Mouse (Mus musculus): ENCODE results near the gene Bcas2. TPM values are rescaled to one million over a fixed set of nuclear protein-coding genes. Genes with fewer than 3 reads are reported as not detected.

Bcas2 gene
- 202 and 203 TPM in 2 replicates for polyA plus RNA-seq (2015; fragmentation: Nextera tagmentation; extraction: Ambion mirVana)

DNA sequence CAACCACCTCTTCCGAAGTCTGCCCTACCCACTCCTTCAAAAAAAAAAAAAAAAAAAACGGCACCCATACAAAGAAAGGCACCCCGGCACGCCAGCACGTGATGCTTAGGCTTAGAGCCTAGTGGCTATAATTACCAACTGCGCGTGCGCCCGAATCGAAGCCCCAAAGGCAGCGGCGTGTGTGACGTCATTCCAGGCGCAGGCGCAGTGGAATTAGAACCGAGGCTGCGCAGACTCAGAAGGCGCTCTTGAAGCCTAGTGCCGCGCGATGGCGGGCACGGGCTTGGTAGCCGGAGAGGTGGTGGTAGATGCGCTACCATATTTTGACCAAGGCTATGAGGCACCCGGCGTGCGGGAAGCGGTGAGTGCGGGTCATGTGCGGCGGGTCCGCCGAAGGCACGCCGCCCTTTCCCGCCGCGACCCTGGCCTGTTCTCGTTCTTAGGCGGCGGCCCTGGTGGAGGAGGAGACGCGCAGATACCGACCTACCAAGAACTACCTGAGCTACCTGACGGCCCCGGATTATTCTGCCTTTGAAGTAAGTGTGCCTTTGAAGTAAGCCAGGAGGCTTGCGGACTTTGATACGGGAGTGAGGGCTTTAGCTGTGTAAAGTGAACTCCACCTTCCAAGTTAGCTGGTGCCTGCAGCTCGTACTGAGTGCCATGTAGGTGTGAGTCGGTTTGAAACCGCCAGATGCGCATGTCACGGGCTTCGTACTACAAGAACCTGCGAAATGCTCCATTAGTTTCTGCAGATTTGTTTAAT, at the start of gene Bcas2:
Bcas2 (plus strand) TSS at position 151 of the 763 bp plus-strand sequence.
- Histone ChIP-seq H3K4me3 (peak within 1 kb of the TSS; percentile 88), H3K4me2 (peak within 1 kb of the TSS; percentile 71), H3K4me1 (replicated peaks) (peaks cover 13% of the 10 kb centered on the region), H3K9ac (peak within 1 kb of the TSS; percentile 84), H3K36me3 (peaks cover 22% of the 10 kb centered on the region), H3K9me3 (no peaks in the 10 kb centered on the region), H3K27me3 (no peaks in the 10 kb centered on the region), H3K27ac (replicated peaks) (peak within 1 kb of the TSS; percentile 85)
- ATAC-seq (ENCODE audit: low FRiP score, low read depth), result peak; percentile 98
- under 1% methylated on average over 56 of the region's 56 CpGs for WGBS

DNA sequence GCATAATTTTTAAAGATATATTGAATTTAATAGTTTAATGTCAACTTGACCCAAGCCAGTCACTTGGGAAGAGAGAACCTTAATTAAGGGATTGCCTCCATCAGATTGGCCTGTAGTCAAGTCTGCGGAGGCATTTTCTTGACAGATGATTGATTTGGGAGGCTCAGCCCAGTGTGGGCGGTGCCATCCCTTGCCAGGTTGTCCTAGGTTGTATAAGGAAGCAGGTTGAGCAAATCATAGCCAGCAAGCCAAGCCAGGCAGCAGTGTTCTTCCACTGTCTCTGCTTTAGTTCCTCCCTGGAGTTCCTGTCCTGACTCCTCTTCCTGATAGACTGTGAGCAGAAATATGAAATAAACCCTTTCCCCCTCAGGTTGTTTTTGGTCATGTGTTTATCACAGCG, 47.8 kb upstream of the Bcas2 start:
- 89% methylated on average over 3 of the region's 3 CpGs for WGBS
- Histone ChIP-seq H3K27me3 (no peaks in the 10 kb centered on the region), H3K9ac (no peak overlapping the region), H3K4me3 (no peak overlapping the region), H3K9me3 (no peaks in the 10 kb centered on the region), H3K36me3 (no peaks in the 10 kb centered on the region), H3K4me1 (replicated peaks) (no peaks in the 10 kb centered on the region; the same call in 1 of the 2 replicates), H3K27ac (replicated peaks) (no peak overlapping the region), H3K4me2 (no peak overlapping the region)
- no peak for ATAC-seq (ENCODE audit: low FRiP score, low read depth)

DNA sequence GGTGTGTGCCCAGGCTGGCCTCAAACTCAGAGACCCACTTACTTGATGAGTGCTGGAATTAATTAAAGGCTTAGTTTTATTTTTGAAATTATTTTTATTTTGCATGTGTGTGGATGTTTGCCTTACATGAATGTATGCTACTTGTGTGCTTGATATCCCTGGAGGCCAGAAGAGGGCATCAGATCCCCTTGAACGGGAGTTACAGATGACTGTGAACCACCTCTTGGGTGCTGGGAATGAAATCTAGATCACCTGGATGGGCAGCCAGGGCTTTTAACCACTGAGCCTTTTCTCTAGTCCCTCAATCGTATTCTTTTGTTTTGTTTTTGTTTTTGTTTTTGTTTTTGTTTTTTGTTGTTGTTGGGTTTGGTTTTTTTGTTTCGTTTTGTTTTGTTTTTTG, 45.3 kb upstream of the Bcas2 start:
- Histone ChIP-seq H3K9ac (no peak overlapping the region), H3K36me3 (no peaks in the 10 kb centered on the region), H3K4me1 (replicated peaks) (peaks cover 7% of the 10 kb centered on the region), H3K4me3 (no peak overlapping the region), H3K9me3 (no peaks in the 10 kb centered on the region), H3K27me3 (peaks cover 6% of the 10 kb centered on the region; the same call in 1 of the 2 replicates), H3K4me2 (no peak overlapping the region), H3K27ac (replicated peaks) (no peak overlapping the region)
- no peak for ATAC-seq (ENCODE audit: low FRiP score, low read depth)
- 96% methylated on average over 3 of the region's 3 CpGs for WGBS

DNA sequence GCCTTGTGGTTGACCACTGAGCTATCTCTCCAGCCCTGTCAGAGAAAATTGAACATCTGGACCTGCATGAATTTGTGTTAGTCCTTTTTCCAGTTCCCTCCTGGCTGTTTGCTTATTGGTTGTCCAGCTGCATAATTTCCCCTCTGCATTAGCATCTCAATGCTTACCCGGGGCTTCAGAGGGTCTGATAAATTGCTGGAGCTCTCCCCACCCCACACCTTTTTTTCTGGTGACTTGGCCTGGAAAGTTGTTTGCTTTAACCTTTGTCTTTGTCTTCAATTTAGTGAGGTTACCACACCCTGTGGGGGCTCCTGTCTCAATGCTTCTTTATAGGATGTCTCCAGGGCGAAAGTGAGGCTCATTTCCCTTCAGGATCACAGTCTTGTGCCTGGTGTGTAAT, 44.3 kb upstream of the Bcas2 start:
- no peak for ATAC-seq (ENCODE audit: low FRiP score, low read depth)
- 8% methylated on average over 2 of the region's 2 CpGs for WGBS

GRCm38 (mm10) chr3:103127721-103128120, 43.7 kb upstream of the Bcas2 start:
- H3K4me1 ChIP-seq (replicated peaks), result peaks cover 7% of the 10 kb centered on the region
- H3K4me3 ChIP-seq, result no peak overlapping the region
- H3K27ac ChIP-seq (replicated peaks), result no peak overlapping the region
- H3K4me2 ChIP-seq, result no peak overlapping the region
- ATAC-seq (ENCODE audit: low FRiP score, low read depth), result no peak
- no peaks in the 10 kb centered on the region for H3K36me3 ChIP-seq
- peaks cover 6% of the 10 kb centered on the region; the same call in 1 of the 2 replicates for H3K27me3 ChIP-seq
- no peak overlapping the region for H3K9ac ChIP-seq
- 68% methylated on average over 5 of the region's 5 CpGs for WGBS
- H3K9me3 ChIP-seq, result no peaks in the 10 kb centered on the region

More for the DNA sequence above, 44.3 kb upstream of the Bcas2 start:
- Histone ChIP-seq H3K4me2 (no peak overlapping the region), H3K4me3 (no peak overlapping the region), H3K36me3 (no peaks in the 10 kb centered on the region), H3K9me3 (no peaks in the 10 kb centered on the region), H3K4me1 (replicated peaks) (peaks cover 7% of the 10 kb centered on the region), H3K9ac (no peak overlapping the region), H3K27me3 (peaks cover 6% of the 10 kb centered on the region; the same call in 1 of the 2 replicates), H3K27ac (replicated peaks) (no peak overlapping the region)

- H3K9ac ChIP-seq, result no peak overlapping the region
- 43% methylated on average over 4 of the region's 4 CpGs for WGBS
- H3K4me3 ChIP-seq, result no peak overlapping the region
- ATAC-seq (ENCODE audit: low FRiP score, low read depth), result no peak
- H3K27ac ChIP-seq (replicated peaks), result no peak overlapping the region
- peaks cover 6% of the 10 kb centered on the region; the same call in 1 of the 2 replicates for H3K27me3 ChIP-seq
- no peaks in the 10 kb centered on the region for H3K36me3 ChIP-seq
- H3K4me2 ChIP-seq, result no peak overlapping the region
- H3K4me1 ChIP-seq (replicated peaks), result peaks cover 7% of the 10 kb centered on the region
- no peaks in the 10 kb centered on the region for H3K9me3 ChIP-seq
Measured at GRCm38 (mm10) chr3:103128251-103128650, 43.2 kb upstream of the Bcas2 start.

DNA sequence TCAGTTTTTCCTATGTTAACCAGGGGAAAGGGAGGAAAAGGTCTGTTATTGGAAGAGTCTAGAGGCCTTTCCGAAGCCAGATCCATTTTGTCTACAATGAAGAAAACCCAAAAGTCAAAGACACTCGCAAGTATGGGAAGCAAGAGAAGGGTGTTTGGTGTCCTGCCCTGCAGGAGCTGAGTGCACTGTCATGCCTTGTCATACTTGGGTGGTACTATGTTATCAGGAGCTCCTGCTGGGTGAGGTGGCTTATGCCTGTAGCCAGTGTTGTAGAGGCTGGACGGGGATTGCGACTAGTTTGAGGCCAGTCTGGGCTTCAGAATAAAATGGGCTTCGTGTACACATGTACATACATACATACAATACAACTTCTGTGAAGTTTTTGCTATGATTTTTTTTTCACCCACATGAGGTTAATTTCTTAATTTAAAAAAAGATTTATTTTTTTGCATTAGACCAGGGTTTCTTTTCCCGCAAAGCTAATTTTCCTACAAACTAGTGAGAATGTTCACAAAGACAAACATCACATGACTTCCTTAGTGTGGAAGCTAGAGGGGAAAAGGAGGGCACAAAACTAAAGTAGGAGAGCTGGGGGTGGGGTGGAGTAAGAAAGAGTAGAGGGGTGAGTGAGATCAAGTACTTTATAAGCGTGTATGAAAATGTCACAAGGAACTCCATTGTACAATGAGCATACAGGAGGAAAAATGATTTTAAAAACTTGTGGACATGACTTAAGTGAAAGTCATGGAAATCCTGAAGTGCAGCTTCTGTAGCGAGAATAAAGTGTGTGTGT, 41.9 kb upstream of the Bcas2 start:
- H3K4me2 ChIP-seq, result no peak overlapping the region
- no peak overlapping the region for H3K4me3 ChIP-seq
- ATAC-seq (ENCODE audit: low FRiP score, low read depth), result no peak
- H3K9me3 ChIP-seq, result no peaks in the 10 kb centered on the region
- H3K36me3 ChIP-seq, result no peaks in the 10 kb centered on the region
- H3K27ac ChIP-seq (replicated peaks), result no peak overlapping the region
- no peak overlapping the region for H3K9ac ChIP-seq
- 83% methylated on average over 8 of the region's 8 CpGs for WGBS
- peaks cover 7% of the 10 kb centered on the region for H3K4me1 ChIP-seq (replicated peaks)
- H3K27me3 ChIP-seq, result peaks cover 6% of the 10 kb centered on the region; the same call in 1 of the 2 replicates

- Histone ChIP-seq H3K27ac (replicated peaks) (peak overlapping the region; percentile 45; the same call in 1 of the 2 replicates), H3K9ac (no peak overlapping the region), H3K27me3 (peaks cover 6% of the 10 kb centered on the region; the same call in 1 of the 2 replicates), H3K4me2 (peak overlapping the region; percentile 30; the same call in 1 of the 2 replicates), H3K9me3 (no peaks in the 10 kb centered on the region), H3K36me3 (no peaks in the 10 kb centered on the region), H3K4me1 (replicated peaks) (peaks cover 7% of the 10 kb centered on the region), H3K4me3 (no peak overlapping the region)
- 0 out of 2 replicates have a peak, but pooled peaks have one; percentile 42 for ATAC-seq (ENCODE audit: low FRiP score, low read depth)
- WGBS, result 31% methylated on average over 6 of the region's 6 CpGs
Measured at GRCm38 (mm10) chr3:103130236-103130751, 41.2 kb upstream of the Bcas2 start.

GRCm38 (mm10) chr3:103133098-103133497, 38.4 kb upstream of the Bcas2 start:
- peaks cover 7% of the 10 kb centered on the region for H3K4me1 ChIP-seq (replicated peaks)
- H3K27me3 ChIP-seq, result peaks cover 6% of the 10 kb centered on the region; the same call in 1 of the 2 replicates
- H3K4me2 ChIP-seq, result no peak overlapping the region
- 91% methylated on average over 10 of the region's 10 CpGs for whole genome bisulfite sequencing
- no peaks in the 10 kb centered on the region for H3K9me3 ChIP-seq
- no peak overlapping the region for H3K27ac ChIP-seq (replicated peaks)
- no peak for ATAC-seq (ENCODE audit: low FRiP score, low read depth)
- no peak overlapping the region for H3K9ac ChIP-seq
- H3K4me3 ChIP-seq, result no peak overlapping the region
- no peaks in the 10 kb centered on the region for H3K36me3 ChIP-seq

GRCm38 (mm10) chr3:103136414-103137077, 34.9 kb upstream of the Bcas2 start:
- no peak for ATAC-seq (ENCODE audit: low FRiP score, low read depth)
- no peaks in the 10 kb centered on the region for H3K9me3 ChIP-seq

GRCm38 (mm10) chr3:103139047-103139446, 32.4 kb upstream of the Bcas2 start:
- Histone ChIP-seq H3K9me3 (no peaks in the 10 kb centered on the region), H3K27me3 (no peaks in the 10 kb centered on the region), H3K4me1 (replicated peaks) (no peaks in the 10 kb centered on the region), H3K36me3 (no peaks in the 10 kb centered on the region), H3K4me2 (no peak overlapping the region), H3K4me3 (no peak overlapping the region), H3K27ac (replicated peaks) (no peak overlapping the region), H3K9ac (no peak overlapping the region)
- no peak for ATAC-seq (ENCODE audit: low FRiP score, low read depth)
- WGBS, result 71% methylated on average over 8 of the region's 8 CpGs

More at GRCm38 (mm10) chr3:103136414-103137077, 34.9 kb upstream of the Bcas2 start:
- Histone ChIP-seq H3K27me3 (no peaks in the 10 kb centered on the region), H3K4me1 (replicated peaks) (no peaks in the 10 kb centered on the region), H3K36me3 (no peaks in the 10 kb centered on the region), H3K9ac (no peak overlapping the region), H3K27ac (replicated peaks) (no peak overlapping the region), H3K4me3 (no peak overlapping the region), H3K4me2 (no peak overlapping the region)
- 90% methylated on average over 4 of the region's 4 CpGs for WGBS
